Mouse (Mus musculus) macrophage (primary cell): ENCODE data around the gene Tarbp2. TPM values are rescaled to one million over a fixed set of nuclear protein-coding genes. Genes with fewer than 3 reads are reported as not detected.

Experiments used
- H3K27ac ChIP-seq: fragments of 350-480 bp; formaldehyde crosslinking; 2 replicates; pipeline ENCODE4 v1.9.0; 2021
- H3K36me3 ChIP-seq: fragments of 350-480 bp; formaldehyde crosslinking; 2 replicates; pipeline ENCODE4 v1.9.0; 2021; ENCODE audit errors: inconsistent target
- H3K4me3 ChIP-seq: fragments of 350-480 bp; formaldehyde crosslinking; 2 replicates; pipeline ENCODE4 v1.9.0; 2021; ENCODE audit errors: inconsistent target
- H3K79me2 ChIP-seq: fragments of 350-480 bp; formaldehyde crosslinking; 2 replicates; pipeline ENCODE4 v1.9.0; 2021; ENCODE audit errors: inconsistent target
- WGBS: methylation state at CpG from one replicate; pipeline ENCODE4 v1.1.7; 2026; ENCODE audit warnings: inconsistent platforms; ENCODE audit not compliant: missing documents; 5-methylcytosine and 5-hydroxymethylcytosine counted together
- polyA plus RNA-seq: library from polyadenylated mRNA; stranded (reverse); fragments of 250-400 nt; gene quantifications from 3 replicates; pipeline ENCODE4 v1.2.4, GENCODE M21; 2018; ENCODE audit warnings: inconsistent platforms

The Tarbp2 gene
- polyA plus RNA-seq, 1 experiment from 2014 or later, result 12.9 TPM

GRCm38 (mm10) chr15:102511285-102511833, 6.6 kb upstream of the Tarbp2 start:
- Histone ChIP-seq H3K27ac (no peak overlapping the region), H3K4me3 (no peak overlapping the region), H3K36me3 (no peaks in the 10 kb centered on the region), H3K79me2 (peaks cover 19% of the 10 kb centered on the region)
- 76% methylated on average over 6 of the region's 6 CpGs for WGBS

- no peak overlapping the region for H3K4me3 ChIP-seq
- WGBS, result 92% methylated on average over 5 of the region's 5 CpGs
- H3K36me3 ChIP-seq, result no peaks in the 10 kb centered on the region
- no peak overlapping the region for H3K27ac ChIP-seq
- H3K79me2 ChIP-seq, result peaks cover 19% of the 10 kb centered on the region
Measured at GRCm38 (mm10) chr15:102512010-102512409, 6.0 kb upstream of the Tarbp2 start.

- Histone ChIP-seq H3K27ac (no peak overlapping the region), H3K36me3 (no peaks in the 10 kb centered on the region), H3K4me3 (no peak overlapping the region), H3K79me2 (peaks cover 19% of the 10 kb centered on the region)
Measured at GRCm38 (mm10) chr15:102512471-102512870, 5.5 kb upstream of the Tarbp2 start.

DNA sequence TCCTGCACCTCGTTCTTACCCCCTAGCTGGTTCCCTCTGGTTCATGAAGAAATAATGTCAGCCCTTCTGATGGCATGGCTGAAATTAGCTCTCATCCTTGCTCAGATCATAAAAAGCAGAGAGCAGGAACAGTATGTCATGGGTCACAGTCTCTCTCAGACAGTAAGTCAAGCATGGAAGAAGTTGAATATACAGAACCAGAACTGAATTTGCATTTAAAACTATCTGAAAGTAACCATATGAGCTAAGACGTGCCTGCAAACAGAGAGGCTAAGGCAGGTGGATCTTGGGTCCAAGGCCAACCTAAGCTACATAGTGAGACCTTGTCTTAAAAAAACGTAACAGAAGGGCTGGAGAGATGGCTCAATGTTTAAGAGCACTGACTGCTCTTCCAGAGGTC, 5.0 kb upstream of the Tarbp2 start:
- peaks cover 19% of the 10 kb centered on the region for H3K79me2 ChIP-seq
- H3K36me3 ChIP-seq, result no peaks in the 10 kb centered on the region
- 82% methylated on average over 3 of the region's 3 CpGs for WGBS
- no peak overlapping the region for H3K27ac ChIP-seq
- no peak overlapping the region for H3K4me3 ChIP-seq

DNA sequence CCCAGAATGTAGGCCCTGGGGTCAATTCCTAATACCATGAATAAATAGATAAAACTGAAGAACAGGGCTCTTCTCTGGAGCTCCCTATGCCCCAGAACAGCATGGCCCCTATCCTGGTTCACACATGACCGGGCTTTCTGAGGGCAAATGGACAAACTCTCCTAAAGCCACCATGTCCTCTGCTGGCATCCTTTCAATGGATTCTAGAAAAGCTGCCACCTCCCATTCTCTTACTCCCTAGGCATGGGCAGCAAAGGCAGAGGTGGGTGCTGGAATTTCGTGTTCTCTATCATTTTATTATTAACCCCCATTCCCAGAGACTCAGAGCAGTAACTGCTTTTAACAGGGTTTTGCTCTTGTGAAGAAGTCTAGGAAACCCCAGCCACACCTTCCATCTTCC, 2.7 kb upstream of the Tarbp2 start:
- no peak overlapping the region for H3K27ac ChIP-seq
- 100% methylated on average over 2 of the region's 2 CpGs for WGBS

DNA sequence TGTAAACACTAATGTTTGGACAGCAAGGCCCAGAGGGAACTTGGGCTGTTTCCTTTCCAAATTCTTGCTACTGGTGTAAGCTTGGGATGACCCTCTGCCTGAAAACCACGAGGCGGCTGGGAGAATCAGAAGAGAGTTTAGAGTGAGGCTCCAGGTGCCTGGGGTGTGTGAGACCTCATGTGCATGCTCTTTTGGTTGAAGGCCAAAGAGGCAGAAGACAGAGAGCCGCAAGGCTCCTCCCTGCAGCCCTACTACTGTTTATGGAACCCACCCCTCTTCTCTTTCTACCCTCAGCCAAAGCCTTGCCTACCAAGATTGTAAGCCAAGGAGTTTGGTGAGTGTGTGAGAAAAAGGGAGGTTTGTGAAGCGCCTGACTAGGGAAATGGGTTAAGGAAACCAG, 2.2 kb upstream of the Tarbp2 start:
- WGBS, result 95% methylated on average over 4 of the region's 4 CpGs
- peaks cover 21% of the 10 kb centered on the region for H3K79me2 ChIP-seq
- H3K4me3 ChIP-seq, result peak overlapping the region; percentile 80; the same call in 1 of the 2 replicates
- H3K36me3 ChIP-seq, result no peaks in the 10 kb centered on the region
- no peak overlapping the region for H3K27ac ChIP-seq

More for the DNA sequence above, 2.7 kb upstream of the Tarbp2 start:
- Histone ChIP-seq H3K79me2 (peaks cover 16% of the 10 kb centered on the region), H3K4me3 (no peak overlapping the region), H3K36me3 (no peaks in the 10 kb centered on the region)

- peak overlapping the region; percentile 80 for H3K4me3 ChIP-seq
- H3K27ac ChIP-seq, result no peak overlapping the region
- peaks cover 26% of the 10 kb centered on the region for H3K79me2 ChIP-seq
- H3K36me3 ChIP-seq, result no peaks in the 10 kb centered on the region
- WGBS, result 13% methylated on average over 12 of the region's 12 CpGs
Measured at GRCm38 (mm10) chr15:102516293-102516692, 1.7 kb upstream of the Tarbp2 start.

- Histone ChIP-seq H3K79me2 (peaks cover 30% of the 10 kb centered on the region), H3K27ac (peak within 1 kb of the TSS; percentile 45), H3K36me3 (peaks cover 5% of the 10 kb centered on the region; the same call in 1 of the 2 replicates), H3K4me3 (peak within 1 kb of the TSS; percentile 80)
- WGBS, result 1% methylated on average over 42 of the region's 43 CpGs
Measured at GRCm38 (mm10) chr15:102516728-102517404, 1.1 kb upstream of the Tarbp2 start, which contains the start of gene Map3k12. Map3k12 (minus strand) TSS chr15:102517064.

DNA sequence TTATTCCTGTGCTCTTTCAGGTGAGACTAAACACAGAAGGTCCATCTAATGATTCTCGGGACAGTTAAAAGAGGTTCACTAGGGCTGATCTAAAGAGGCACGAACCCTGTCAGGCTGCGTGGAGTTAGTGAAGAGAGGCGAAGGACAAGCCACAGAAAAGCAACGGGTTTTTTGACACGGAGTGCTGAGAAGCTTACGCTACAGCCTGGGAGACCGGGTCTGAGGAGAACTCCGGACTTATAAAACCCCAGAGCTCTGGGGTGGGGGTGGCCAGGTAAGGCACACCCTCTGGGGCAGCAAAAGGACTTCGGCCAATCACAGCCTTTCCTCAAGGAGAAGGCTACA, 389 bp upstream of the Tarbp2 start:
- Histone ChIP-seq H3K79me2 (peaks cover 30% of the 10 kb centered on the region), H3K4me3 (peak overlapping the region; percentile 80), H3K36me3 (peaks cover 12% of the 10 kb centered on the region; the same call in 1 of the 2 replicates), H3K27ac (peak overlapping the region; percentile 45)
- WGBS, result 0% methylated on average over 10 of the region's 10 CpGs

DNA sequence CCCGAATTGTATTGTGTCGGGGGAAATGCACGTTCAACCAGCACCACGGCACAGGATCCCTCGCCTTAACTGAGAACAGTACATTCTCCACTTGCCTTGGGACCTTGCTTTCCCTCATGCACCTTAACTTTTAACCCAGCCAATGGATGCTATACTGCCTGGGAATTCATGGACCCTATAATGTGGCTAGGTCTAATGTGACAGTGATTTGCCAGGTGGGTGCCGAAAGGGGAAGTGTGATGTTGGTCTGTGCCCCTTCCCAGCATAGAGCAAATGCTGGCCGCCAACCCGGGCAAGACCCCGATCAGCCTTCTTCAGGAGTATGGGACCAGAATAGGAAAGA, 838 bp downstream of the Tarbp2 start:
- peaks cover 17% of the 10 kb centered on the region for H3K36me3 ChIP-seq
- peak overlapping the region; percentile 79 for H3K27ac ChIP-seq
- H3K79me2 ChIP-seq, result peaks cover 30% of the 10 kb centered on the region
- H3K4me3 ChIP-seq, result peak overlapping the region; percentile 80
- WGBS, result 0% methylated on average over 8 of the region's 9 CpGs

DNA sequence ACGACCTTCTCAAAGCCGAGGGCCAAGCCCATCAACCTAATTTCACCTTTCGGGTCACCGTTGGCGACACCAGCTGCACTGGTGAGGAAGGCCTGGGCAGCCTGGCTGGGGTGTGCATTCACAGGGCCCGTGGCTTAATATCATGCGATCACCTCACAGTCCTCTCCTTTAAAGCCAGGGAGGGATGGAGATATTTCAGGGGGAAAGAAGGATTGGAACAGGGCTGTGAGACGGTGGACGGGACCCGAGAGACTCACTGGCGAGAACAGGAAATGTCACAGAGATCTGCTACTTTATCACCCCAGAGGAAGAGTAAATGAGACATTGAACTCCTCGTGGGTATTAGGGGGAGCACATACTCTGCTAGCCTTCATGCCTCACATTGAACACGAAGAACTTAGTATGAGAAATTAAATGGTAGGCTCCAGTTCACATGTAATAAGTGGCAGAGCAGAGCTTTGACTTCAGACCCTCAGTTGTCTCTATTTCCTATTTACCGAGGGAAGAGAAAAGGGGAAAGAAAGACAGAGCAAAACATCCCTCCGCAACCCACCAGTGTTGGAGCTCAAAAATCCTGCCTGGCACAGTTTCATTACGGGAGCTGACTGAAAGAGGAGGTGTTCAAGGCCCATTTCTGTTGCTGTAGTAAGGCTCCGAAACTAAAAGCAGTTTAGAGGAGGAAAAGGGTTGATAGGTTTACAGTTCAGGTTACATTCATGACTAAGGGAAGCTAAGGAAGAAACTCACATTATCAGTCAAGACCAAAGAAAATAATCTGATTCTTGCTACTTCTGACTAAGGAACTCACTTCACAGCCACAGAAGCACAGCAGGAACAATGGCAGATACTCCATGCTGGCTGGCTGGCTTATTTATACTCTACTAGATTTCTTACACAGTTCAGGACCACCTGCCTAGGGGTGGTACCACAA, 1.5 kb downstream of the Tarbp2 start:
- WGBS, result 28% methylated on average over 15 of the region's 17 CpGs
- Histone ChIP-seq H3K36me3 (peaks cover 23% of the 10 kb centered on the region), H3K27ac (peak overlapping the region; percentile 79), H3K79me2 (peaks cover 30% of the 10 kb centered on the region), H3K4me3 (peak overlapping the region; percentile 80)

DNA sequence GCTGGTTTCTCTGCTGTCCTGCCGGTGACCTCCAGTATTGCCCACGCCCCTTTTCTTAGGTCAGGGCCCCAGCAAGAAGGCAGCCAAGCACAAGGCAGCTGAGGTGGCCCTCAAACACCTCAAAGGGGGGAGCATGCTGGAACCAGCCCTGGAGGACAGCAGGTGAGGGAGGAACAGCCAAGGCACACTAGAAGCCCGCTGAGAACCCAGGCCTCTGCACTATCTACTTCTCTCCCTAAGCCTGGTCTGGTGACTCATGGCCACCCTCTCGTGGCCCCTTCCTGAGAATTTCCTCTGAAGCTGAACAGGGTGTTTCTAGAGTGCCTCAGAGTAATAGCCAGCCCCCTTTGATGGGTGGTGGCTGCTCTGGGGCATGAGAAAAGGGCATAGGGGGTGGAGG, 2.4 kb downstream of the Tarbp2 start:
- H3K4me3 ChIP-seq, result no peak overlapping the region
- H3K79me2 ChIP-seq, result peaks cover 30% of the 10 kb centered on the region
- peaks cover 25% of the 10 kb centered on the region for H3K36me3 ChIP-seq
- 0% methylated on average over 2 of the region's 4 CpGs for WGBS
- peak overlapping the region; percentile 79 for H3K27ac ChIP-seq

DNA sequence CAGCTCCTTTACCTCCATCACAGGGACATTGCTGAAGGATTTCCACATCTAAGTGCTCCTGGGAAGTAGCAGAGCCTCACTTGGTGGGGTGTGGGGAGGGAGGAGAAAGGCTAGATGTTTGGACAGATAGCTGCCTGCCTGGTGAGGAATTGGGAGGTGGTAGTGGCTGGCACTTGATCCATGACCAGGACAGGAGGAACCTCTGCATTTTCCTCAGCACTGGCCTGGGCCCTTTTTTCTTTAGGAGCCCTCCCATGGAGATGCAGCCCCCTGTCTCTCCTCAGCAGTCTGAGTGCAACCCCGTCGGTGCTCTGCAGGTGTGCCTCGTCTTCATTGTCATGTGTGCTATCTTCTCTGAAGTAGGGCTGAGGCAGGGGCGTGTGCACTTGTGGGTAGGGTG, 3.5 kb downstream of the Tarbp2 start:
- Histone ChIP-seq H3K36me3 (peaks cover 25% of the 10 kb centered on the region), H3K79me2 (peaks cover 30% of the 10 kb centered on the region), H3K4me3 (no peak overlapping the region), H3K27ac (no peak overlapping the region)
- WGBS, result 98% methylated on average over 4 of the region's 4 CpGs

- H3K4me3 ChIP-seq, result no peak within 1 kb of the TSS
- H3K79me2 ChIP-seq, result peaks cover 17% of the 10 kb centered on the region
- peaks cover 40% of the 10 kb centered on the region for H3K36me3 ChIP-seq
- WGBS, result 38% methylated on average over 3 of the region's 3 CpGs
- no peak within 1 kb of the TSS for H3K27ac ChIP-seq
Measured at GRCm38 (mm10) chr15:102524892-102525485, 7.0 kb downstream of the Tarbp2 start, which contains the start of gene Npff. Npff (minus strand) TSS chr15:102524942.
